Mouse (Mus musculus): ENCODE measurements around the gene Nat8f6. TPM values are rescaled to one million over a fixed set of nuclear protein-coding genes. Genes with fewer than 3 reads are reported as not detected.
"Not testable (repeated sequence)": the region's sequence is repeated elsewhere in the genome, so short reads cannot be mapped to it uniquely, and the experiment has no call there.

Nat8f6 gene
- polyA plus RNA-seq, 1 experiment: not detected

DNA sequence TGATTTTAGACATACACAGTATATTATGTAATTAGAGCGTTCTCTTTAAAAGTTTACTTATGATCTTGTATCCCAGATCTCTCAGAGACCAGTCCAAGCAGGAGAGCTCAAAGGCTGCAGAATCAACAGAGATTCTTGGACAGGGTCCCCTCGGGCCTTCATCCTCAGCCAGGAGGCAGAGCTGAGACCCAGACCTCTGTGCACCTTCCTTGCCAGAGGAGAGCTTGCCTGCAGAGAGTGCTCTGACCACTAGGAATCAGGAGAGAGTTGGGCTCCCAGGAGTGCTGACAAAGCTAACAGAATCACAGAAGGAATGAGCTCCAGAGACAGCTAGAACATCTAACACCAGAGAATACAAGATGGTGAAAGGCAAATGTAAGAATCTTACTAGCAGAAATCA, 7.4 kb downstream of the Nat8f6 start:
- Histone ChIP-seq H3K27me3 (ENCODE audit: control insufficient read depth, insufficient read depth, insufficient read length) (no peaks in the 10 kb centered on the region), H3K4me3 (ENCODE audit: insufficient read depth, poor library complexity, severe bottlenecking) (no peak overlapping the region), H3K79me2 (ENCODE audit: control insufficient read depth, insufficient read depth) (no peaks in the 10 kb centered on the region), H3ac (ENCODE audit: control insufficient read depth, insufficient read length, low read depth) (no peak overlapping the region), H3K79me3 (ENCODE audit: low read depth) (no peaks in the 10 kb centered on the region), H3K36me3 (ENCODE audit: control insufficient read depth, insufficient read depth) (no peaks in the 10 kb centered on the region)
- TF ChIP-seq USF1 (IDR thresholded peaks at IDR 0.05; ENCODE audit: low read depth) (no peak), MYOD1 (IDR thresholded peaks at IDR 0.05; ENCODE audit: control insufficient read depth, insufficient read length, low read depth) (no peak), FOSL1 (IDR thresholded peaks at IDR 0.05; ENCODE audit: insufficient read depth, low read length, poor library complexity, severe bottlenecking) (no peak), MAX (IDR thresholded peaks at IDR 0.05) (no peak), CTCF (IDR thresholded peaks at IDR 0.05; ENCODE audit: control insufficient read depth, insufficient read depth, insufficient read length) (no peak), MYOG (IDR thresholded peaks at IDR 0.05; ENCODE audit: control insufficient read depth, extremely low read depth, insufficient read length) (no peak), CEBPB (IDR thresholded peaks at IDR 0.05; ENCODE audit: low read depth) (no peak)

DNA sequence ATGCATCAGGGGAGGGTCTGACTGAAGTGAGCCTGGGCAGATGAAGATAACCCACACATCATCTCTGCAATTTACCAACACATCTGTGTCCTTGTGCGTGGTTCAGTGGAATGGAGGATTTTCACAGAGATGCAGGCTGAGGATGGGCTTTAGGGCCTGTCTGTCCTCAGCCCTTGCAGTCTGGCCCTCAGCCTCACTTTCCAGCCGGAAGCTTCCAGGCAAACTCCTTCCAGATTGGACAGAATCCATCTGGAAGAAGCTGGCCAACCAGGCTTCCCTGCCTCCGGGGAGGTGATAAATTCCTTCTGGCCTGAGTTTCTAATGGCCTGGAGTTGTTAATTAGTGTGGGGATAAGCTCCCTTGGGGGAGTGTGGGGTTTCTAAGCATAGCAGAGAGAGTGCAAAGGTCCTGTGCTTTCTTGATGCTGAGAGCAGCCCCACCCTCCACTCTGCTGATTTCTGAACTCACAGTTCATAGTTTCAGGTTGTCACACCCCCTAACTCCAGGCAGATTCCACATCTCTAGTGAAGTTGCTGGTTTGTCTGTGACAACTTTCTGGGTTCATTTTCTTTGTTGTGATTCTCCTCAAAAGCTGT, 9.7 kb downstream of the Nat8f6 start:
- H3K36me3 ChIP-seq (ENCODE audit: control insufficient read depth, insufficient read depth); H3K4me3 ChIP-seq (ENCODE audit: insufficient read depth, poor library complexity, severe bottlenecking); H3K79me3 ChIP-seq (ENCODE audit: low read depth); H3ac ChIP-seq (ENCODE audit: control insufficient read depth, insufficient read length, low read depth); H3K27me3 ChIP-seq (ENCODE audit: control insufficient read depth, insufficient read depth, insufficient read length); H3K79me2 ChIP-seq (ENCODE audit: control insufficient read depth, insufficient read depth): not testable (repeated sequence)

DNA sequence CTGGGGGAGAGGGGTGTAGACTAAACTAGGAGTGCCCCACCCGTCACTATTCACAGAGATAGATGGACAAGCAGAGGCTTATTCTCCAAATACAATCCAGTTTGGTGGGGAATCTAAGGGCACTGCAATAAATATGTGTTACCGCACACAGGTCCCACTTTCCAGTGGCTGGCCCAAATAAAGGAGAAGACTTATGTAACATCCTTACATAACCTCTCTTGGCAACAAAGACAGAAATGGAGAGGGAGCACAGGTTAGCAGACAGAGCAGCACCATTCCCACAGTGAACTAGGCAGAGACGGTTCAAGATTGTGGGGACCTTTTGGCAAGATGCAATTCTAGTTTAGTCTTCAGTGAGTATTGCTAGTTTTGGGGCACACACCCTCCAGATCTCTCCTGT, 10.2 kb downstream of the Nat8f6 start:
- not testable (repeated sequence) for H3K36me3 ChIP-seq (ENCODE audit: control insufficient read depth, insufficient read depth); H3ac ChIP-seq (ENCODE audit: control insufficient read depth, insufficient read length, low read depth); H3K79me2 ChIP-seq (ENCODE audit: control insufficient read depth, insufficient read depth); H3K79me3 ChIP-seq (ENCODE audit: low read depth); H3K4me3 ChIP-seq (ENCODE audit: insufficient read depth, poor library complexity, severe bottlenecking); H3K27me3 ChIP-seq (ENCODE audit: control insufficient read depth, insufficient read depth, insufficient read length)

DNA sequence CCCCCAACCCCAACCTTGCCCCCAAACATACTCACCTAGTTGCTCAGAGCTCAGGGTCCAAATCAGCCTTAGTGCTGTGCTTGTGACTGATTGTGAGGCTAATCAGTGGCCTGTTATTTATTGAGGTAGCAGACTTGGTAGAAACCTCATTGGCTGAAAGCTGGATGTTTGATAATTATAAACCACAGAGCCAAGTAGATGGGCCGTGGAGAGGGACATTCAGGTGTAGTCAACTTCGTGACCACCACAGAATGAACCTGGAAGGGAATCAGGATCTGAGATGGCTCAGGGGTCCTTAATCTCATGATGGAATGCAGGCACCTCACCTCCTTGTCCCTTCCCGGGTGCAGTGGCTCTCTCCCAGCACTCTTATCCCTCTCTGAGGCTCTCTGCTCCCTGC, 11.0 kb downstream of the Nat8f6 start:
- H3K79me2 ChIP-seq (ENCODE audit: control insufficient read depth, insufficient read depth); H3K4me3 ChIP-seq (ENCODE audit: insufficient read depth, poor library complexity, severe bottlenecking); H3ac ChIP-seq (ENCODE audit: control insufficient read depth, insufficient read length, low read depth); H3K27me3 ChIP-seq (ENCODE audit: control insufficient read depth, insufficient read depth, insufficient read length); H3K79me3 ChIP-seq (ENCODE audit: low read depth); H3K36me3 ChIP-seq (ENCODE audit: control insufficient read depth, insufficient read depth): not testable (repeated sequence)

DNA sequence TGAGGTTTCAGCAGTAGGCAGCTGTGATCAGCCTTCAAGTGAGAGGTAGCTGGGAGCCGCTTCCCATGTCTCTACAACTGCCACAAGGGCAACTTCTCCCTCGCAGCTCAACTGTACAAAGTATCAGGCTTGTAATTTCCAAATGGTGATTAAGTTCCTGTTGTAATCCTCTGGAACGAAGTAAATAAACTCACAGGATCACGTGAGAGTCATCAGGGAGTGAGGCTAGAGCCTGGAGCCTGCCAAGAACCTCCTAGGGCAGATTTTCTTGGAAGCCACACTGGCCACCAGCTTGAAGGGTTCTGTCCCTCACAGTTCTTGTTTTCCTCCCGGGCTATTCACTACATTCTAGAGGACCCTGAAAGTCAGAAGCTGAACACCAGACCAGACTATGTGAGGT, 17.6 kb downstream of the Nat8f6 start:
- not testable (repeated sequence) for H3K36me3 ChIP-seq (ENCODE audit: control insufficient read depth, insufficient read depth); H3K79me2 ChIP-seq (ENCODE audit: control insufficient read depth, insufficient read depth); H3K4me3 ChIP-seq (ENCODE audit: insufficient read depth, poor library complexity, severe bottlenecking); H3ac ChIP-seq (ENCODE audit: control insufficient read depth, insufficient read length, low read depth); H3K79me3 ChIP-seq (ENCODE audit: low read depth); H3K27me3 ChIP-seq (ENCODE audit: control insufficient read depth, insufficient read depth, insufficient read length)

DNA sequence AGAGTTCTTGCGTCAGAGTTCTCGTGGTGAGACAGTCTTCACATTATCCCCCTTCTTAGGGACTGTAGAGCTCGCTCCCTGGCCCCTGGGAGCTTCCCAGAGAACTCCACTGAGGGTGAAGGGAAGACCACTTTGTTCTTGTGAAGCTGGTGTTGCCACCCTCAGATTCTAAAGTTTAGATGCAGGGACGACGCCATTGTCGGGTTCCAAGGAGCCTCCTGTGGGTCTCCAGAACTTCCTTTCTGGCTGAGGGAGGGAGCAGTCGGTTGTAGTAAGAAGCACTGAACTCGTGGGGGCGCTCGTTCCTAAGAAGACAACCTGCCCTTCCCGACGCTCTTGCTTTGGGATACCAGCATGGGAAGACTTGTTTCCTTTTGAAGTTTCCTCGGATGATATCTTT, 55.2 kb downstream of the Nat8f6 start, which contains the start of gene Nat8f3:
Nat8f3 (minus strand) TSS at position 223 of the 400 bp plus-strand sequence.
- H3K27me3 ChIP-seq (ENCODE audit: control insufficient read depth, insufficient read depth, insufficient read length); H3K36me3 ChIP-seq (ENCODE audit: control insufficient read depth, insufficient read depth); H3K79me3 ChIP-seq (ENCODE audit: low read depth); H3ac ChIP-seq (ENCODE audit: control insufficient read depth, insufficient read length, low read depth); H3K79me2 ChIP-seq (ENCODE audit: control insufficient read depth, insufficient read depth); H3K4me3 ChIP-seq (ENCODE audit: insufficient read depth, poor library complexity, severe bottlenecking): not testable (repeated sequence)

DNA sequence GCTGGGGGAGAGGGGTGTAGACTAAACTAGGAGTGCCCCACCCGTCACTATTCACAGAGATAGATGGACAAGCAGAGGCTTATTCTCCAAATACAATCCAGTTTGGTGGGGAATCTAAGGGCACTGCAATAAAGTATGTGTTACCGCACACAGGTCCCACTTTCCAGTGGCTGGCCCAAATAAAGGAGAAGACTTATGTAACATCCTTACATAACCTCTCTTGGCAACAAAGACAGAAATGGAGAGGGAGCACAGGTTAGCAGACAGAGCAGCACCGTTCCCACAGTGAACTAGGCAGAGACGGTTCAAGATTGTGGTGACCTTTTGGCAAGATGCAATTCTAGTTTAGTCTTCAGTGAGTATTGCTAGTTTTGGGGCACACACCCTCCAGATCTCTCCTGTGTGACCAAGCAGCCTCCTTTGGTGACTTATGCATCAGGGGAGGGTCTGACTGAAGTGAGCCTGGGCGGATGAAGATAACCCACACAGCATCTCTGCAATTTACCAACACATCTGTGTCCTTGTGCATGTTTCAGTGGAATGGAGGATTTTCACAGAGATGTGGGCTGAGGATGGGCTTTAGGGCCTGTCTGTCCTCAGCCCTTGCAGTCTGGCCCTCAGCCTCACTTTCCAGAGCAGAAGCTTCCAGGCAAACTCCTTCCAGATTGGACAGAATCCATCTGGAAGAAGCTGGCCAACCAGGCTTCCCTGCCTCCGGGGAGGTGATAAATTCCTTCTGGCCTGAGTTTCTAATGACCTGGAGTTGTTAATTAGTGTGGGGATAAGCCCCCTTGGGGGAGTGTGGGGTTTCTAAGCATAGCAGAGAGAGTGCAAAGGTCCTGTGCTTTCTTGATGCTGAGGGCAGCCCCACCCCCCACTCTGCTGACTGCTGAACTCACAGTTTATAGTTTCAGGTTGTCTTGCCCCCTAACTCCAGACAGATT, 57.4 kb downstream of the Nat8f6 start:
- not testable (repeated sequence) for H3ac ChIP-seq (ENCODE audit: control insufficient read depth, insufficient read length, low read depth); H3K36me3 ChIP-seq (ENCODE audit: control insufficient read depth, insufficient read depth); H3K79me2 ChIP-seq (ENCODE audit: control insufficient read depth, insufficient read depth); H3K79me3 ChIP-seq (ENCODE audit: low read depth); H3K27me3 ChIP-seq (ENCODE audit: control insufficient read depth, insufficient read depth, insufficient read length); H3K4me3 ChIP-seq (ENCODE audit: insufficient read depth, poor library complexity, severe bottlenecking)

DNA sequence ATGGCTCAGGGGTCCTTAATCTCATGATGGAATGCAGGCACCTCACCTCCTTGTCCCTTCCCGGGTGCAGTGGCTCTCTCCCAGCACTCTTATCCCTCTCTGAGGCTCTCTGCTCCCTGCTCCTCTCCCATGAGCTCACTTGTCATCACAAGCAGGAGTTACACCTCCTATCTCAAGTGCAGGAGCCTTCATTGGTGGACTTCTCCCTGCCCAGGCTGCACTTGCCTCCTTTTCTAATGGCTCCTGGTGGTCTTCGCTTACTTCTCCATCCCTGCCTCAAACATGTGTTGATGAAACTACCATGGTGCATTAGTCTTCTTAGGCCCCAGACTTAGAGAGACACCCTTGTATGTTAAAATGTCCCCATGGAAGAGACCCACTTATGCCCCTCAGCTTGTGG, 58.1 kb downstream of the Nat8f6 start:
- H3K4me3 ChIP-seq (ENCODE audit: insufficient read depth, poor library complexity, severe bottlenecking); H3K36me3 ChIP-seq (ENCODE audit: control insufficient read depth, insufficient read depth); H3K27me3 ChIP-seq (ENCODE audit: control insufficient read depth, insufficient read depth, insufficient read length); H3K79me3 ChIP-seq (ENCODE audit: low read depth); H3K79me2 ChIP-seq (ENCODE audit: control insufficient read depth, insufficient read depth); H3ac ChIP-seq (ENCODE audit: control insufficient read depth, insufficient read length, low read depth): not testable (repeated sequence)

Data from C2C12 (cell line).